Mouse (Mus musculus) brain, embryonic 14.5 days (tissue): Measurements from ENCODE around the gene Atp1b2.

ENCODE experiments used
- CTCF ChIP-seq: fragments of 200-500 bp; IDR thresholded peaks from 2 replicates; pipeline ENCODE4 v1.5.1; 2012; ENCODE audit warnings: inconsistent platforms, mild to moderate bottlenecking, moderate library complexity, borderline replicate concordance; ENCODE audit not compliant: insufficient read depth, insufficient read length; ENCODE audit errors: extremely low read depth
- POLR2A ChIP-seq: fragments of 200-500 bp; IDR thresholded peaks from 2 replicates; pipeline ENCODE4 v1.6.1; 2012; ENCODE audit warnings: mild to moderate bottlenecking, inconsistent platforms, borderline replicate concordance; ENCODE audit not compliant: poor library complexity, insufficient read depth, insufficient read length, severe bottlenecking; ENCODE audit errors: extremely low read depth

DNA sequence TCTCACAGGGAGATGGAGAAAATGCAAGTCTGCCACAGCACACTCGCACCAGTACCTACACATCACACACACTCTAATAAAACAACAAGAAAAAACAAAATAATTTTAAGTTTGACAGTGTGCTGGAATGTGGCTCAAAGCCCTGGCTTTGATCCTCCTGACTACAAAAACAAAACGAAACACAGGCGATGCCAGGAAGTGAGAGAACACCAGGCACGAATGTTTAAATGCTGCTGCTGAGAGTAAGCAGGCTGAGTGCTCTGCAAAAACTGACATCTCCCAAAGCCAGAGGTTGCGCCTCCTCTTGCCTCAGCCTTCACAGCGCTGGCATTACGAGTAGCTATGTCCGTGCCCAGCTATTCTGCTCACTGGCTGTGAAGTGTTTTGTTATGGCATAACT is 40.6 kb downstream of the Atp1b2 start:
- TF ChIP-seq POLR2A (no peak), CTCF (no peak)
